Comparison of ENCODE assay signal across 12 mouse cellular contexts in the genomic region with DNA sequence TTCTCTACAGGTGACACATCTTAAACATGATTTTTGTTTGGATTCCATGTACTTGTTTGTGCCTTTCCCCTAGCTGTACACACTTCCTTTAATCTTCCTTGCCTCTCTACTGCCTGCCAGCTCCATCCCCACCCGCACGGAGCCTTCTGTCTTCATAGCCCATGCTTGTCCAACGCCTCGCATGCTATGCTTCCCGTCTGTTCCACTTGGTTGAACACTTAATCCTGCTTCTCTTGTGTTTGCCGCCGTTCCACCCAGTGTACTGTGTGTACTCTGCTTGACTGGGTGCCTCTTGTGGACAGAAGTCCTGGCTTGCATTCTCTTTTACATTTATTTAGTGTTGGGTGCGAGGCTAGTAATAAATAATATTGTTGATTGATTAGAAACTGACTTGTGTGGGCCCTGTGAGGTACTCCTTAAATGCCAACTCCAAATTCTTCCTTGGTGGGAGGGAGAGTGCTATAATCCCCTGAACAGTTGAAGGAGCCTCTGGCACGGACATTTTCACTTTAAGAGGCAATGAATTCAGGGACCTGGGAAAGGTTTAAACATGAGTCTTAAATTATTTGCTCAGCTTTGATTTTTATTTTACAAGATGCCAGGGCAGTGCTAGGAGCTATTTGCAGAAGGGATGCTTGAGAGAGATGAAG.
A peak's percentile ranks its signal among the peaks of the same experiment; 100 is the strongest.
DNase-seq lines count a peak whose midpoint lies in the region; ATAC-seq lines count a peak whose summit lies in the region.
"Had no signal": no experiment of that assay in that cellular context is flagged by ENCODE, and none has a peak within 500 bp of the region (broad histone marks: within the 10 kb centered on the region; RNA-seq: fewer than 3 reads in every experiment).

No protein-coding gene starts in this region.

- H3K4me1 ChIP-seq in hindbrain, embryonic 16.5 days (ENCODE audit: control insufficient read depth, insufficient read depth, low read depth, low read length), result no peaks in the 10 kb centered on the region
- H3K4me1 ChIP-seq in hindbrain, embryonic 11.5 days (replicated peaks; ENCODE audit: control insufficient read depth, insufficient read depth, low read length), result no peaks in the 10 kb centered on the region
- no peaks in the 10 kb centered on the region for H3K4me1 ChIP-seq in liver, embryonic 12.5 days
- H3K4me1 ChIP-seq: embryonic facial prominence, embryonic 12.5 days; neural tube, embryonic 12.5 days had no signal

- no peak overlapping the region for H3K4me3 ChIP-seq in hindbrain, embryonic 16.5 days (ENCODE audit: low read length)
- no peak overlapping the region for H3K4me3 ChIP-seq in hindbrain, embryonic 11.5 days (ENCODE audit: low read depth, low read length)
- H3K4me3 ChIP-seq in liver, embryonic 12.5 days, result no peak overlapping the region
- H3K4me3 ChIP-seq: embryonic facial prominence, embryonic 12.5 days; neural tube, embryonic 12.5 days had no signal

- no peak for DNase-seq in hindbrain, embryonic 11.5 days (ENCODE audit: low spot score)
- DNase-seq in right cerebral cortex, postnatal 4 days, result peak; percentile 24
- no peak for DNase-seq in right cerebral cortex, postnatal 36 days (ENCODE audit: low spot score in 2 of 2)
- DNase-seq in kidney, postnatal 36 days, result peak; percentile 21 to 32
- no peak for DNase-seq in MN1 (ENCODE audit: low spot score)
- no peak for DNase-seq in left cerebral cortex, adult 11 months (ENCODE audit: low spot score)
- DNase-seq: heart, postnatal 4 days; lung, postnatal 36 days had no signal

- no peaks in the 10 kb centered on the region for H3K27me3 ChIP-seq in hindbrain, embryonic 16.5 days (replicated peaks; ENCODE audit: control insufficient read depth, insufficient read depth, low read length)
- no peaks in the 10 kb centered on the region for H3K27me3 ChIP-seq in hindbrain, embryonic 11.5 days (ENCODE audit: control insufficient read depth, insufficient read depth, low read length)
- H3K27me3 ChIP-seq in liver, embryonic 12.5 days (replicated peaks), result no peaks in the 10 kb centered on the region
- H3K27me3 ChIP-seq: embryonic facial prominence, embryonic 12.5 days; neural tube, embryonic 12.5 days had no signal

- H3K4me2 ChIP-seq in hindbrain, embryonic 16.5 days (ENCODE audit: low read length), result no peak overlapping the region
- no peak overlapping the region for H3K4me2 ChIP-seq in hindbrain, embryonic 11.5 days (replicated peaks; ENCODE audit: low read depth, low read length)
- no peak overlapping the region for H3K4me2 ChIP-seq in liver, embryonic 12.5 days
- H3K4me2 ChIP-seq: embryonic facial prominence, embryonic 12.5 days; neural tube, embryonic 12.5 days had no signal

- ATAC-seq in hindbrain, embryonic 16.5 days, result peak; percentile 82
- ATAC-seq in hindbrain, embryonic 11.5 days (ENCODE audit: low FRiP score), result no peak
- no peak for ATAC-seq in liver, embryonic 12.5 days

- H3K9ac ChIP-seq in hindbrain, embryonic 16.5 days (ENCODE audit: low read depth, low read length), result no peak overlapping the region
- H3K9ac ChIP-seq in hindbrain, embryonic 11.5 days (ENCODE audit: low read depth, low read length), result no peak overlapping the region
- H3K9ac ChIP-seq in liver, embryonic 12.5 days, result no peak overlapping the region
- H3K9ac ChIP-seq: embryonic facial prominence, embryonic 12.5 days; neural tube, embryonic 12.5 days had no signal

- 50% methylated on average over 9 of the region's 9 CpGs for WGBS in hindbrain, embryonic 16.5 days
- 69% methylated on average over 9 of the region's 9 CpGs for WGBS in hindbrain, embryonic 11.5 days
- WGBS in liver, embryonic 12.5 days (ENCODE audit: insufficient replicate concordance), result 73% methylated on average over 9 of the region's 9 CpGs

- H3K36me3 ChIP-seq in hindbrain, embryonic 16.5 days (ENCODE audit: control insufficient read depth, insufficient read depth, low read length), result no peaks in the 10 kb centered on the region
- H3K36me3 ChIP-seq in hindbrain, embryonic 11.5 days (ENCODE audit: control insufficient read depth, insufficient read depth, low read length), result no peaks in the 10 kb centered on the region
- H3K36me3 ChIP-seq in liver, embryonic 12.5 days, result no peaks in the 10 kb centered on the region
- H3K36me3 ChIP-seq: embryonic facial prominence, embryonic 12.5 days; neural tube, embryonic 12.5 days had no signal

- no peaks in the 10 kb centered on the region for H3K9me3 ChIP-seq in hindbrain, embryonic 16.5 days (ENCODE audit: control insufficient read depth, low read length)
- H3K9me3 ChIP-seq in hindbrain, embryonic 11.5 days (ENCODE audit: control insufficient read depth, low read length), result no peaks in the 10 kb centered on the region
- no peaks in the 10 kb centered on the region for H3K9me3 ChIP-seq in liver, embryonic 12.5 days (replicated peaks)
- H3K9me3 ChIP-seq: embryonic facial prominence, embryonic 12.5 days; neural tube, embryonic 12.5 days had no signal

- H3K27ac ChIP-seq in hindbrain, embryonic 16.5 days (ENCODE audit: low read depth, low read length), result no peak overlapping the region
- no peak overlapping the region for H3K27ac ChIP-seq in hindbrain, embryonic 11.5 days (ENCODE audit: low read depth, low read length)
- H3K27ac ChIP-seq in liver, embryonic 12.5 days, result no peak overlapping the region
- H3K27ac ChIP-seq: embryonic facial prominence, embryonic 12.5 days; neural tube, embryonic 12.5 days had no signal

Comparison
In these comparisons a context has a peak if more than half of its experiments do, and no peak if none do; other contexts are left out.
1. DNase-seq: peak in right cerebral cortex, postnatal 4 days (single experiment) and kidney, postnatal 36 days (2 of 2); none in hindbrain, embryonic 11.5 days (single experiment), right cerebral cortex, postnatal 36 days (0 of 2), MN1 (single experiment) and left cerebral cortex, adult 11 months (single experiment).